Mouse (Mus musculus) embryo, embryonic 9.5 days (tissue): ENCODE measurements at regions not wholly inside any gene's neighbourhood (a gene's known extent, or its start where the extent isn't known, plus 50 kb on each side); places are given as distances from the start of the nearest gene placed in this dataset.

Experiments used
- DNase-seq: peaks from one replicate; pipeline ENCODE4 v3.0.0-alpha.2; 2017; ENCODE audit errors: extremely low spot score

DNA sequence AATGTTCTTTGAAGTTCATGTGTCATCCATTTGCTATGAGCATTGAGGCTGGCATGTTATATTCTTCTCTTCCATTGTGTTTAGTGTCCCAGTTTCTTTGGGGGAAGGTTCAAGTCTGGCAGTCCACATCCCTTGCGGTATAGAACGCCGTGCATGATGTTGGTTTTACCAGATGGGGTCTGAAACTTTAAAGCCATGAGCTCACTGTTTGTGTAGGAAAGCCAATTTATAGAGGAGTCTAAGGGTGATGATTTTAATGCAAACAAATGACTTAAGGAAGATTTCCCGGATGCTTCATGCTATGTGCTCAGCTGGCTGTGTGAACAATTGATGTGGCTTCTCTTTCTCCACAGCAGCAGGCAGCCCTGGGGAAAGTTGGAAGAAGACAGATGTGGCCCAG is 104.0 kb upstream of the Hey2 start:
- no peak for DNase-seq

DNA sequence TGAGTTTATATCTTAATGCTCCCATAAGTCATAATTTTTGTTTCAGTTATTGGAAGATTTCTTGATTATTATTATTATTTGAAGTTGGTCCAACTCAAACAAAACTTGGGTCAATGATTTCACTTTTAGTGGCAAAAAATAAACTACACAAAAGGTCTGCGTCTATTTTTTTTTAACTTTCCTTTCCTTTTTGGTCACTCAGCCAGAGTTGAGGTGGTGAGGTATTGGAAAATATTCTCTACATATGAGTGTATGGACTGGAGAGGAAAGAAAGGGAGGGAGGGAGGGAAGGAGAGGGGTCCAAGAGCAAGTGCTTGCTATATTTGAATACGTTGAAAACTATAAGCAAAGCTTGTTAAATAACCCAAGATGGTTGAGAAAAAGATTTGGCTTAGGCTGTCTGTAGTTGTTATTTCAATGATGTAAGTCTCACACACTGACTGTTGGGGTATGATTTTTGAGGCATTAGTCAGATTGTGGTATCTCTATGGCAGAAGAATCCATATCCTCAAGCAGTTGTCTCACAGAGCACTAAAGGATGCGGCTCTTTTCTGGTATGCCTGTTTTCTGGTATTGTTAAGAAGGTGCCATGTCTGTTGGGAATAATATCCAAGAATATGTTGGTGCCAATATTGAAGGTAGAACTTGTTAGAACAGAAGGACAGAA is 75.9 kb upstream of the Hey2 start:
- no peak for DNase-seq

DNA sequence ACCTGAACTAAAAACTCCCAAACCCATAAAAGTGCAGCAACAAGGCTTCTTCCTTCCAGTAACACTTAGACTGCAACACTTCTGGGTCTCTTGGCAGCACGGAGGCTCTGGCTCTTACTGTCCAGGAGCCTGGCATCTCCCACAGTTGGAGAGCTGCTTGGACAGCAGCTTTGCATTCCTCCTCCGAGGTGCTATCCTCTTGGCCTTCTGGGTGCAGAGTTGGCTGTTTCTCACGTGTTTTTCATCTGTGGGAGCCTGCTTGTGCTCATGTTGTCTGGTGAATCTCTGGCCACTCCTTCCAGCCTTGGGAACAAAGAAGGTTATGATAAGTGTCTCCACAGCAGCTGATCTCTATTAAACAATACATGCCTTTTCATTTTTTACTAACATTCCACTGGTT is 51.2 kb upstream of the Hey2 start:
- no peak for DNase-seq
